Mouse (Mus musculus): ENCODE results near the gene Nsun6.
A peak's percentile ranks its signal among the peaks of the same experiment; 100 is the strongest.

Nsun6 gene

GRCm38 (mm10) chr2:15054945-15055637 is at the start of gene Nsun6:
Nsun6 (minus strand) TSS chr2:15055069.
- peak; percentile 95 for DNase-seq

DNA sequence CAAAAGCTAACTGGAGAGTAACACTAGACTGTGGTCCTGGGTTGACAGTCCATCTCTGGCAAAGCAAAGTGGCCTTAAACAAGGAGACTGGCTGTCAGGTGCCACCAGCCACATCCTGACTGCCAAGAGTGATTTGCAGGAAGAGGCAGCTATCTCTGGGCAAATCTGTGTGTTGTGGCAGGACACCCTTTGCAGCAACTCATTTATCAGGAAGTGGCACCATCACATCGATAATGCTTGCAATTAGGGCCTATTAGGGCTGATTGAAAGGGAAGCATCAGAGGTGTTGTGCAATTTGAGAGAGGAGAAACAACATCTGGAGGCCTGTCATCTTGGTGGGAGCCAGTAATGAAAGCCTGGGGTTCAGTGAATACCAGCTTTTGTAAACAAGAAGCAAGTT is 49.5 kb upstream of the Nsun6 start:
- DNase-seq: no peak

GRCm38 (mm10) chr2:15096514-15097090 is 41.7 kb upstream of the Nsun6 start:
- DNase-seq: no peak

- DNase-seq: no peak
Observed at GRCm38 (mm10) chr2:15087308-15087707, 32.4 kb upstream of the Nsun6 start.

GRCm38 (mm10) chr2:15083702-15084101 is 28.8 kb upstream of the Nsun6 start:
- no peak for DNase-seq

- DNase-seq: no peak
Observed at GRCm38 (mm10) chr2:15067091-15067490, 12.2 kb upstream of the Nsun6 start.

- DNase-seq: no peak
Observed at GRCm38 (mm10) chr2:15065447-15065846, 10.6 kb upstream of the Nsun6 start.

- DNase-seq: no peak
Observed at GRCm38 (mm10) chr2:15064380-15065269, 9.8 kb upstream of the Nsun6 start.

GRCm38 (mm10) chr2:15063815-15064214 is 8.9 kb upstream of the Nsun6 start:
- DNase-seq: no peak

GRCm38 (mm10) chr2:15060856-15061255 is 6.0 kb upstream of the Nsun6 start:
- no peak for DNase-seq

DNA sequence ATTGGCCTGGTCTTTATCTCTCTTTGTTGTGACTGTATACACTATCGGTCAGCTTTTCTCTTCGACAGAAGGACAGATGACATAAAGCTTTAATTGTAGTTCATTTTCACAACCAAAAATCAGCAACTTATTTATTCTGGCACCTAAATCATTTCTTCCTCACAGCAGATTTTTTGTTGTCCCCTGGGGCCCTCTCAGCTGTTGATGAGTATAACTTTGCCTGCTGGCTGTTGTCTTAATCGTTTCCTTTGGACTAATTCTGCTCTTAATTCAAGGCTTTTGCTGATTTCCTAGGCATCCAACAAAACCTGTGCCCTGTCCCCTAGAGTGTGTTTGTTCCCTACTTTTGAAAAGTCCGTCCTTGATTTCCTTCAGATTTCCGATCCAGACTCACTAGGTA is 3.4 kb upstream of the Nsun6 start:
- DNase-seq: no peak

GRCm38 (mm10) chr2:15055741-15056151 is 877 bp upstream of the Nsun6 start:
- no peak for DNase-seq

- no peak for DNase-seq
Observed at GRCm38 (mm10) chr2:15054496-15054895, 373 bp downstream of the Nsun6 start.

GRCm38 (mm10) chr2:15049117-15049873 is 5.6 kb downstream of the Nsun6 start, which contains the start of gene Arl5b:
Arl5b (plus strand) TSS chr2:15049395.
- DNase-seq: peak; percentile 92

DNA sequence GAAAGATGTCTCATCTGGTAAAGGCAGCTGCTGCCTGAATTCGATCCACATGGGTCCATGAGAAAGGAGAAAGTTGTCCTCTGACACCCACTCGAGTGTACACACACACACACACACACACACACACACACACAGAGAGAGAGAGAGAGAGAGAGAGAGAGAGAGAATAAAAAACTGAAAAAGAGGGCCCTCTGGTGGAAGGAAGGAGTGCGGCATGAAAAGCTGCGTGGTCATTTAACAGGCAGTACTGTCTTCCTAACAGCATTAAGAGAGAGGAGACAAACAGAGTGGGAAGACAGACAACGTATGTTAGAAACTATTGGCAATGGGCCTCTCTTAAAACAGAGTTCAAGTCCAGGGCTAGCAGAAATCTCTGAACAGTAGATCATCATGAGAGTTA is 14.5 kb downstream of the Nsun6 start:
- DNase-seq: peak; percentile 16

GRCm38 (mm10) chr2:15038705-15039104 is 16.2 kb downstream of the Nsun6 start:
- no peak for DNase-seq

DNA sequence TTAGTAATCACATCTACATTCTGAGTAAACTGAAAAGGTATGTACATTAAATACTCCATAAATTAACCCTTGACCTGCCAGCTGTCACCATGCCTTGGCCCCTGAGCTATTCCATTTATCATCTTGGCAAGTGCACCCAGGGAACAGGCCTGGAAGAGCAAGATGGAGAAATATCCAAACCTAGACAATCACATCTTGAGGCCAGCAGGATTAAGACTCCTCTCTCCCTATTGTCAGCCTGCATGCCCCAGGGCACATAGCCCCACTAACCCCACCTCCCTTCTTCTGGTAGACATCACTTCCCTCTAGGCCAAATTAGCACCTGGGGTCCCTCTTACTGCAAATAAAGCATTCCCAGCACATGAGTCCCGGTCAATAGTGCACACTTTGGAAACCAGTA is 27.1 kb downstream of the Nsun6 start:
- DNase-seq: no peak

GRCm38 (mm10) chr2:15026817-15027216 is 28.1 kb downstream of the Nsun6 start:
- no peak for DNase-seq

DNA sequence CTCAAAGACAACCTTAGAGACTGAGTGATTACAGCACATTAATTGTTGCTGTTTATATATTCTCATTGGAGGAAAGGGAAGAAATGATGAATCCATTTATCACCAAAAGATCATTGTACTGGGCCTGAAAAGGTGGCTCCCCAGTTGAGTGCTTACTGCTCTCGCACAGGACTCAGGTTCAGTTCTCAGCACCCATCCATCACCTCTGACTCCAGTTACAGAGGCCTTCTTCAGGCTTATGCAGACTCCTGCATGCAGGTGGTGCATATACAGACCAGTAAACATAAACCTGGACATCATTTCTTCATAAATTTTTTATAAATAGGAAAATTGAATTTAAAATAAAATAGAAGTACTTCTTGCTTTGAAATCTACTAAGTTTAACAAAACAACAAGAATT is 46.8 kb downstream of the Nsun6 start:
- DNase-seq: no peak

- DNase-seq: no peak
Observed at GRCm38 (mm10) chr2:15007531-15007930, 47.3 kb downstream of the Nsun6 start.

- no peak for DNase-seq
Observed at GRCm38 (mm10) chr2:14997836-14998235, 57.0 kb downstream of the Nsun6 start.

DNA sequence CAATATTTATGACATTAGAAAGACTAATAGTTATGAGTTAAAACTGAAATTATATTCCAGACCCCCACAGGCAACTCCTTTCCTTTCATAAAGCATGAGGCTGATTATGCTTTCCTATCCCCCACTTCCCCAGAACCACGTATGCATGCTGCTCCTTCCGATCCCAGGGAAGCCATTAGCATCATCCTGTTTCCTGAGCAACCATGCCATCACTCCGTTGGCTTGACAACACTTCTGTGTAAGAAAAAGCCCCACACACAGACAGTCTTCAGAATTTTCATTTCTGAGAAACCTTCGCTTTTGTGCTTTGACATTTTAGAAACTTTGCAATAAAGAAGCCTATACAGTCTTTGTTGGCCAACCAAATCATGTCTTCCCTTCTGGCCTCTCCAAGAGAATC is 58.8 kb downstream of the Nsun6 start:
- no peak for DNase-seq

DNA sequence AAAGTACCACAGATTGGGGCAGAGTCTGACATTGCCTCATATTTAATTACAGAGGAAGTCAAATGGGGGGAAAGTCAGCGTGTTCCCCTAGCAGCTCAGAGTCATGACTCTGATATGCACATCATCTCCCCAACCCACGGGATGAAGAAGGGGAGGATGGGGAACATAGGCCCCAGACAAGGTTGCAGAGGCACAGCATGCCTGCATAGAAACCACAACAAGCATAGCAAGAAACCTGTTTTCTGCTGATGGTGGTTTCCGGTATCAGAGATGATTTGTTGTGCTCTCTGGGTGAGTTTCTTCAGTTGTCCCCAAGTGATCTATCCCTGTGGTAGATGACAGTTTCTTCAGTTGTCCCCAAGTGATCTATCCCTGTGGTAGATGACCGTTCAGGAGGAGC is 62.3 kb downstream of the Nsun6 start:
- no peak for DNase-seq

Data from right cerebral cortex, postnatal 4 days (tissue).